Mouse (Mus musculus) heart, embryonic 13.5 days (tissue): ENCODE measurements around the gene Gm38431. TPM values are rescaled to one million over a fixed set of nuclear protein-coding genes. Genes with fewer than 3 reads are reported as not detected.
A peak's percentile ranks its signal among the peaks of the same experiment; 100 is the strongest.

Experiments used
- ATAC-seq: fragments of 200-750 bp; cut with Nextera tagmentation; 2 replicates; pipeline ENCODE4 v1.8.0; 2017; ENCODE audit warnings: moderate TSS enrichment; ENCODE audit not compliant: insufficient number of reproducible peaks, low FRiP score, low TSS enrichment; ENCODE audit errors: extremely low read depth
- H3K27ac ChIP-seq: fragments of 300-500 bp; sonication (generic); replicated peaks from 2 replicates; pipeline ENCODE4 v1.5.1; 2015; ENCODE audit warnings: moderate library complexity, mild to moderate bottlenecking, inconsistent platforms
- H3K27me3 ChIP-seq: fragments of 300-500 bp; sonication (generic); replicated peaks from 2 replicates; pipeline ENCODE4 v1.6.1; 2015; ENCODE audit warnings: mild to moderate bottlenecking, inconsistent platforms
- H3K36me3 ChIP-seq: fragments of 300-500 bp; sonication (generic); 2 replicates; pipeline ENCODE4 v1.6.1; 2015; ENCODE audit warnings: mild to moderate bottlenecking, inconsistent platforms
- H3K4me1 ChIP-seq: fragments of 300-500 bp; sonication (generic); 2 replicates; pipeline ENCODE4 v1.6.1; 2015; ENCODE audit warnings: inconsistent platforms
- H3K4me2 ChIP-seq: fragments of 300-500 bp; sonication (generic); 2 replicates; pipeline ENCODE4 v1.6.1; 2015; ENCODE audit warnings: inconsistent platforms, mild to moderate bottlenecking, moderate library complexity
- H3K4me3 ChIP-seq: fragments of 300-500 bp; sonication (generic); 2 replicates; pipeline ENCODE4 v1.5.1; 2015; ENCODE audit warnings: moderate library complexity, mild to moderate bottlenecking, inconsistent platforms
- H3K9ac ChIP-seq: fragments of 300-500 bp; sonication (generic); 2 replicates; pipeline ENCODE4 v1.6.1; 2015; ENCODE audit warnings: inconsistent platforms, mild to moderate bottlenecking, moderate library complexity
- H3K9me3 ChIP-seq: fragments of 300-500 bp; sonication (generic); 2 replicates; pipeline ENCODE4 v1.6.1; 2016; ENCODE audit warnings: inconsistent platforms
- WGBS: fragments of 180-500 bp; shearing (Covaris S2); methylation state at CpG from one replicate; pipeline ENCODE4 v1.1.7; 2015; ENCODE audit warnings: mixed read lengths; 5-methylcytosine and 5-hydroxymethylcytosine counted together
- polyA plus RNA-seq: library from polyadenylated mRNA; unstranded; fragments of >200 nt; fragmentation: Nextera tagmentation; extraction: Ambion mirVana; gene quantifications from 2 replicates; pipeline ENCODE4 v1.2.1, GENCODE M21; 2015

Gm38431 gene
- polyA plus RNA-seq, 1 experiment from 2014 or later = 1.7 TPM

GRCm38 (mm10) chr9:21036666-21037065 is 55.1 kb downstream of the Gm38431 start:
- H3K36me3 ChIP-seq = no peaks in the 10 kb centered on the region
- ATAC-seq = no peak
- peak overlapping the region; percentile 69; the same call in 1 of the 2 replicates for H3K9ac ChIP-seq
- 5% methylated on average over 22 of the region's 22 CpGs for WGBS
- H3K4me1 ChIP-seq = peaks cover 55% of the 10 kb centered on the region
- H3K9me3 ChIP-seq = no peaks in the 10 kb centered on the region
- H3K27me3 ChIP-seq = peaks cover 93% of the 10 kb centered on the region
- no peak overlapping the region for H3K27ac ChIP-seq
- peak overlapping the region; percentile 70 for H3K4me2 ChIP-seq
- peak overlapping the region; percentile 43 for H3K4me3 ChIP-seq

GRCm38 (mm10) chr9:21036161-21036560 is 55.6 kb downstream of the Gm38431 start:
- no peaks in the 10 kb centered on the region for H3K9me3 ChIP-seq
- H3K9ac ChIP-seq = peak overlapping the region; percentile 37; the same call in 1 of the 2 replicates
- WGBS = 7% methylated on average over 20 of the region's 20 CpGs
- H3K4me2 ChIP-seq = peak overlapping the region; percentile 70
- no peaks in the 10 kb centered on the region for H3K36me3 ChIP-seq
- no peak for ATAC-seq
- H3K4me3 ChIP-seq = peak overlapping the region; percentile 43; the same call in 1 of the 2 replicates
- no peak overlapping the region for H3K27ac ChIP-seq
- H3K4me1 ChIP-seq = peaks cover 57% of the 10 kb centered on the region
- H3K27me3 ChIP-seq = peaks cover 98% of the 10 kb centered on the region

DNA sequence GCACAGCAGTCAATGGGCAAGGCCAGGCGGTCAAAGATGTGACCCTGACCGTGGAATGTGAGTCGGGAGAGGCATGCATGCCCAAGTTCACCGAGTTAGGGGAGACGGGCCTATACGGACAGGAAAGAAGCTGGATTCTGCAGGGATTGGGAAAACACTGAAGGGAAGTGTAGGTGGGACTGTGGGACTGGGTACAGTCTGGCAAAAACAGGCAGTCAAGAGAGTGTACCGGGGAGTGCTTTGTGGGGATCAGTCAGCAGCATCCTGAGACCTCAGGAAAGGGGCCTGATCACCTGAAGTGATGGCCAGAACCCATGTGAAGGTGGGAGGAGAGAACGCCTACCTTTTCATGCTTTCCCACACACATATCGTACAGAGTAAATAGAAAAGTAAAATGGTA is 56.2 kb downstream of the Gm38431 start:
- peaks cover 94% of the 10 kb centered on the region for H3K27me3 ChIP-seq
- WGBS = 25% methylated on average over 9 of the region's 9 CpGs
- H3K4me1 ChIP-seq = peaks cover 63% of the 10 kb centered on the region
- no peak overlapping the region for H3K27ac ChIP-seq
- no peak overlapping the region; the same call in 1 of the 2 replicates for H3K4me3 ChIP-seq
- H3K9ac ChIP-seq = no peak overlapping the region
- no peaks in the 10 kb centered on the region for H3K9me3 ChIP-seq
- no peaks in the 10 kb centered on the region for H3K36me3 ChIP-seq
- no peak for ATAC-seq
- H3K4me2 ChIP-seq = no peak overlapping the region

DNA sequence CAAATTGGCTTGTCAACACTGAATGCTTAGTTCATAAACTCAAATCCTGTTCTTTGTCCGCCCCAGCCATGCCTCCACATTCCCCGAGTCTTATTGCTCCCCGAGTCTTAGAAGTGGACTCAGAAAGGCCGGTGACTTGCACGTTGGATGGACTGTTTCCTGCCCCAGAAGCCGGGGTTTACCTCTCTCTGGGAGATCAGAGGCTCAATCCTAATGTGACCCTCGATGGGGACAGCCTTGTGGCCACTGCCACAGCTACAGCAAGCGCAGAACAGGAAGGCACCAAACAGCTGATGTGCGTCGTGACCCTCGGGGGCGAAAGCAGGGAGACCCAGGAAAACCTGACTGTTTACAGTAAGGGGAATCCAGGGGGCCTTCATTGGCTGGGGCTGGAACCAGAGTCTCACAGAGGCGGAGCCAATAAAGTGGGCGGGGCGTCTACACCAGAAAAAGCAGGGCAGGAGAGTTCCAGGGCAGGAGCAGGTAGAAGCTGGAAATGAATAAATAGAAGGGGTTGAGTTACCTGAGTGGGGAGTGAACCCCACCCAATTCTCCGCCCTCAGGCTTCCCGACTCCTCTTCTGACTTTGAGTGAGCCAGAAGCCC is 57.2 kb downstream of the Gm38431 start:
- Histone ChIP-seq H3K4me1 (peaks cover 73% of the 10 kb centered on the region), H3K9me3 (no peaks in the 10 kb centered on the region), H3K4me2 (no peak overlapping the region), H3K9ac (no peak overlapping the region), H3K27me3 (peaks cover 93% of the 10 kb centered on the region), H3K27ac (no peak overlapping the region), H3K36me3 (no peaks in the 10 kb centered on the region), H3K4me3 (peak overlapping the region; percentile 4; the same call in 1 of the 2 replicates)
- WGBS = 4% methylated on average over 17 of the region's 17 CpGs
- no peak for ATAC-seq

- H3K4me1 ChIP-seq = peaks cover 82% of the 10 kb centered on the region
- peaks cover 88% of the 10 kb centered on the region for H3K27me3 ChIP-seq
- H3K4me2 ChIP-seq = peak overlapping the region; percentile 98
- peak; percentile 57; the same call in 1 of the 2 replicates for ATAC-seq
- peak overlapping the region; percentile 60 for H3K4me3 ChIP-seq
- WGBS = 2% methylated on average over 34 of the region's 34 CpGs
- H3K36me3 ChIP-seq = no peaks in the 10 kb centered on the region
- H3K9me3 ChIP-seq = no peaks in the 10 kb centered on the region
- H3K27ac ChIP-seq = no peak overlapping the region
- H3K9ac ChIP-seq = peak overlapping the region; percentile 78
These were observed 58.7 kb downstream of the Gm38431 start for GRCm38 (mm10) chr9:21033136-21033535.

GRCm38 (mm10) chr9:21032491-21032890 is 59.3 kb downstream of the Gm38431 start:
- H3K9ac ChIP-seq = peak overlapping the region; percentile 78
- WGBS = 2% methylated on average over 7 of the region's 7 CpGs
- peak overlapping the region; percentile 98 for H3K4me2 ChIP-seq
- H3K4me3 ChIP-seq = peak overlapping the region; percentile 60
- no peaks in the 10 kb centered on the region for H3K36me3 ChIP-seq
- H3K27ac ChIP-seq = no peak overlapping the region
- H3K4me1 ChIP-seq = peaks cover 76% of the 10 kb centered on the region
- ATAC-seq = no peak
- no peaks in the 10 kb centered on the region for H3K9me3 ChIP-seq
- H3K27me3 ChIP-seq = peaks cover 88% of the 10 kb centered on the region

DNA sequence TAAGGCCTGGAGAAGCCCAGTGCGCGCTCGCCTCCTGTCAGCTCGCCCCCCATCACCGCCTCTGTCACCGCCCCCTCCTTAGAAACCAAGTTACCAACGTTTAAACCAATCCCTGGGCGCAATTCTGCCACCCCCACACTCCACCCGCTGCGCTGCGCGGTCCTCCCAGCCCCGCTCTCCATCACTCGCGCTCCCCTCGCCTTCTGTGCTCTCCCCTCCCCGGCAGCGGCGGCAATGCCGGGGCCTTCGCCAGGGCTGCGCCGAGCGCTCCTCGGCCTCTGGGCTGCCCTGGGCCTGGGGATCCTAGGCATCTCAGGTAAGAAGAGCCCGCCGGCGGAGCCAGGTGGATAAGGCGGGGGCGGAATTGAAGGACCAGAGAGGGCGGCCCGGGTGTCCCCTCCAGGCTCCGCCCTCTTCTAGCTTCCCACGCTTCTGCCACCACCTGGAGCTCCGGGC is 59.9 kb downstream of the Gm38431 start, which contains the start of gene Icam5:
Gene Icam5, plus strand, starts transcription at position 178 of the 456 bp plus-strand sequence.
- H3K9me3 ChIP-seq = no peaks in the 10 kb centered on the region
- H3K36me3 ChIP-seq = no peaks in the 10 kb centered on the region
- H3K9ac ChIP-seq = peak within 1 kb of the TSS; percentile 78
- peaks cover 88% of the 10 kb centered on the region for H3K27me3 ChIP-seq
- WGBS = 1% methylated on average over 35 of the region's 35 CpGs
- peak within 1 kb of the TSS; percentile 60 for H3K4me3 ChIP-seq
- 0 out of 2 replicates have a peak within 1 kb of the TSS, but pooled peaks have one; percentile 13 for H3K27ac ChIP-seq
- H3K4me1 ChIP-seq = peaks cover 70% of the 10 kb centered on the region
- peak within 1 kb of the TSS; percentile 98 for H3K4me2 ChIP-seq
- ATAC-seq = no peak

DNA sequence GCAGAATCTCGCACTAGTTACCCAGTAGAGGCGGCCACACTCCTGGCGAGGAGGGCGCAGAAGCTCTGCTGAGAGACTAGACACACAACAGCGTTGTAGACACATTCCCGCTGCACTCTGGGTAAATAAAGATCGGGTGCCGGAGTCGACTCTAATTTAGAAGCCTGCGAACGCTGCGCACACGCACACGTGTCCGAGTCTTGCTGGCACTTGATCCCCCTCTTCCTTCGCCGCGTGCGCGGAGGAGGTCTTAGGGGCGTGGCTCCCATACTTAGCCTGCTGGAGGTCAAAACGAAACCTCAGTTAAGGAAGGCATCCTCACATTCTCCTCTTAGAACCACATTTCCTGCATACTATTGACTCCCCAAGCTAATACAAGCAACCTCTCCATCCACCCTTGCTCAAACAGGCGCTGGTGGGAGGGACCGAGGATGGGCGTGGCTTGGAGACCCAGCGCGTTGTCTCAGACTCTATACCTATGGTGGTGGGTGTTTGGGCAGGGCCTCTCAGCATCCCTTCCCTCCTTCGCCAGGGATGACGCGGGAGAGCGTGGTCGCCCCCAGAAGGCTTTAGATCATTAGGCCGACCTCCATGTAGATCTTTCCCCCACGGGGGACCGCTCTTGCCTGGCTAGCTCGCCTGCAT is 60.4 kb downstream of the Gm38431 start:
- H3K4me3 ChIP-seq = peak overlapping the region; percentile 60
- ATAC-seq = no peak
- no peaks in the 10 kb centered on the region for H3K36me3 ChIP-seq
- WGBS = under 1% methylated on average over 36 of the region's 36 CpGs
- H3K27ac ChIP-seq = 0 out of 2 replicates have a peak overlapping the region, but pooled peaks have one; percentile 13
- peak overlapping the region; percentile 98 for H3K4me2 ChIP-seq
- H3K9me3 ChIP-seq = no peaks in the 10 kb centered on the region
- H3K27me3 ChIP-seq = peaks cover 88% of the 10 kb centered on the region
- peak overlapping the region; percentile 71 for H3K9ac ChIP-seq
- H3K4me1 ChIP-seq = peaks cover 65% of the 10 kb centered on the region

GRCm38 (mm10) chr9:21030781-21031250 is 61.0 kb downstream of the Gm38431 start:
- no peaks in the 10 kb centered on the region for H3K36me3 ChIP-seq
- H3K27me3 ChIP-seq = peaks cover 88% of the 10 kb centered on the region
- peak overlapping the region; percentile 98 for H3K4me2 ChIP-seq
- peak overlapping the region; percentile 60 for H3K4me3 ChIP-seq
- 0 out of 2 replicates have a peak overlapping the region, but pooled peaks have one; percentile 13 for H3K27ac ChIP-seq
- no peaks in the 10 kb centered on the region for H3K9me3 ChIP-seq
- 0% methylated on average over 13 of the region's 13 CpGs for WGBS
- peak overlapping the region; percentile 71 for H3K9ac ChIP-seq
- H3K4me1 ChIP-seq = peaks cover 60% of the 10 kb centered on the region
- peak; percentile 33; the same call in 1 of the 2 replicates for ATAC-seq

DNA sequence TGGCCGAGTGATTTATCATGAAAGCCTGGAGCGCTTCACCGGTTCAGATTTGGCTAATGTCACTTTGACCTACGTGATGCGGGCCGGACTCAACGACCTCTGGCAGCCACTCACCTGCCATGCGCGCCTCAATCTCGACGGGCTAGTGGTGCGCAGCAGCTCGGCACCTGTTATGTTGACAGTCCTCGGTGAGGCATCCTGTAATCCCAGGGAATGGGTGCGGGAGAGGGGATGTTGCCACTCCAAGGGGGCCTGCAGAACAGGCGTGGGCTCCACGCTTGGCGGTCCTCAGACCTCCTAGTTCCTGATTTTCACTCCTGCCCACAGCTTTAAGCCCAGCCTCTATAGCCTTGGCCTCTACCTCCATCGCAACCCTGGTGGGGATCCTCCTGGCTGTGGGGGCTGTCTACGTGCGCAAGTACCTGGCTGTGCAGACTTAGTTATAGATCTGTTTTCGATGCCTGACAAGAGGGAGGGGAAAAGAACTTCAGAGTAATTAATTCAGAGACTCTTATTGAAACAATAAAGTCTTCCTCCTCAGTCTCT is 61.7 kb downstream of the Gm38431 start:
- Histone ChIP-seq H3K4me3 (peak overlapping the region; percentile 60), H3K27me3 (peaks cover 86% of the 10 kb centered on the region), H3K9me3 (no peaks in the 10 kb centered on the region), H3K4me1 (peaks cover 57% of the 10 kb centered on the region), H3K9ac (peak overlapping the region; percentile 69), H3K4me2 (peak overlapping the region; percentile 98), H3K36me3 (no peaks in the 10 kb centered on the region), H3K27ac (peak overlapping the region; percentile 33; the same call in 1 of the 2 replicates)
- 17% methylated on average over 22 of the region's 22 CpGs for WGBS
- no peak for ATAC-seq
